Mouse (Mus musculus) lung, postnatal 0 days (tissue): Measurements from ENCODE around the gene Tepsin.

Source experiments
- CTCF ChIP-seq: IDR thresholded peaks from 2 replicates; pipeline ENCODE4 v1.5.1; 2016; ENCODE audit warnings: antibody characterized with exemption, mild to moderate bottlenecking
- EP300 ChIP-seq: IDR thresholded peaks from 2 replicates; pipeline ENCODE4 v1.6.1; 2016; ENCODE audit warnings: antibody characterized with exemption, mild to moderate bottlenecking, control low read depth

- no peak for TF ChIP-seq CTCF
- TF ChIP-seq EP300, result no peak
These were observed 11.2 kb upstream of the Tepsin start for GRCm38 (mm10) chr11:120109558-120110210.
